Mouse (Mus musculus): Measurements from ENCODE around the gene Rrnad1. TPM values are rescaled to one million over a fixed set of nuclear protein-coding genes. Genes with fewer than 3 reads are reported as not detected.

The Rrnad1 gene
- total and polyA plus RNA-seq, 3 experiments: 10.9 to 21.1 TPM; not detected in 1

DNA sequence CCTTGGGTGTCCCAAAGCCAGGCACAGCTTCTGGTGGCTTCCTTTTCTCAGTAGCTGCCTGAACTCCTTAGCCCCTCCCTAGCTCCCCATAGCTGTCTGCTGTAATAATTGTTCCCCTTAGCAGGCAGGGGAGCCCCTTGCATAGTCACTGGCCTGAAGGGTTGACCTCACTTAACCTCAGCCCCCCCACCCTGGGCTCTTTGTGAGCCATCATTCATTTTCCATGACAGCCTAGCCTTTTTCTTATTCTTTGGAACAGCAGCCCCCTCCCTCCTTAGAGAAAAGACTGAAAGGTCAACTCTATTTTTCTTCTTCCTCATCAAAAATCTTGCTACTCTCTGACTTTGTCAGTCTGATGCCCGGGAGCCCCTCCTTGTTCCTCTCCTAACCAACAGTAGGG, 28.4 kb upstream of the Rrnad1 start:
- TF ChIP-seq MAFK (IDR thresholded peaks at IDR 0.05; ENCODE audit: borderline replicate concordance, low read depth, low read length): no peak
- TF ChIP-seq ZKSCAN1 (IDR thresholded peaks at IDR 0.05; ENCODE audit: low read depth, low read length): no peak
- TF ChIP-seq HCFC1 (IDR thresholded peaks at IDR 0.05; ENCODE audit: low read depth, low read length): no peak
- TF ChIP-seq RCOR1 (IDR thresholded peaks at IDR 0.05; ENCODE audit: low read depth, low read length): no peak
- no peak for TF ChIP-seq USF2 (IDR thresholded peaks at IDR 0.05; ENCODE audit: borderline replicate concordance in 1 of 2, insufficient read depth in 1 of 2, low read depth in 1 of 2, low read length in 2 of 2)
- TF ChIP-seq GATA1 (IDR thresholded peaks at IDR 0.05; ENCODE audit: low read depth, low read length): no peak
- no peak for TF ChIP-seq E2F4 (IDR thresholded peaks at IDR 0.05; ENCODE audit: borderline replicate concordance, low read depth, low read length)
- TF ChIP-seq USF1 (IDR thresholded peaks at IDR 0.05; ENCODE audit: low read depth, low read length): no peak
- no peak for TF ChIP-seq CHD2 (IDR thresholded peaks at IDR 0.05; ENCODE audit: low read length)
- TF ChIP-seq MEF2A (IDR thresholded peaks at IDR 0.05; ENCODE audit: extremely low read depth, insufficient replicate concordance, low read depth, low read length, poor library complexity, severe bottlenecking): no peak
- no peak for TF ChIP-seq POLR2AphosphoS2 (IDR thresholded peaks at IDR 0.05; ENCODE audit: low read length)
- no peak for TF ChIP-seq CTCF (IDR thresholded peaks at IDR 0.05 in 2 of 3, conservative IDR thresholded peaks at IDR 0.05 in 1 of 3; ENCODE audit: control insufficient read depth in 1 of 3, insufficient read depth in 1 of 3, low read depth in 2 of 3, low read length in 3 of 3, poor library complexity in 1 of 3, severe bottlenecking in 1 of 3)
- TF ChIP-seq TCF12 (IDR thresholded peaks at IDR 0.05; ENCODE audit: low read depth, low read length): no peak
- no peak for TF ChIP-seq ELF1 (IDR thresholded peaks at IDR 0.05; ENCODE audit: low read depth, low read length)
- no peak for TF ChIP-seq NRF1 (IDR thresholded peaks at IDR 0.05; ENCODE audit: insufficient read depth, low read depth, low read length, poor library complexity, severe bottlenecking)
- no peak for TF ChIP-seq ZMIZ1 (IDR thresholded peaks at IDR 0.05; ENCODE audit: low read depth, low read length)
- TF ChIP-seq GABPA (IDR thresholded peaks at IDR 0.05; ENCODE audit: low read depth, low read length): no peak
- TF ChIP-seq UBTF (IDR thresholded peaks at IDR 0.05; ENCODE audit: borderline replicate concordance, insufficient read depth, low read depth, low read length): no peak
- Histone ChIP-seq H3K4me3 (ENCODE audit: control insufficient read depth in 1 of 2, insufficient read depth in 1 of 2, low read depth in 2 of 2, low read length in 2 of 2) (no peak overlapping the region), H3K9ac (ENCODE audit: control insufficient read depth, low read depth, low read length, poor library complexity, severe bottlenecking) (no peak overlapping the region), H3K4me1 (ENCODE audit: control insufficient read depth in 1 of 2, insufficient read depth in 2 of 2, low read length in 2 of 2) (peaks cover 0 to 10% of the 10 kb centered on the region in 2 experiments; a peak in 2 of 4 replicates), H3K9me3 (replicated peaks; ENCODE audit: insufficient read depth, low read length) (no peaks in the 10 kb centered on the region), H3K79me2 (ENCODE audit: control insufficient read depth, insufficient read depth, low read length, poor library complexity) (no peaks in the 10 kb centered on the region), H3K27me3 (ENCODE audit: control insufficient read depth in 1 of 2, insufficient read depth in 2 of 2, low read length in 2 of 2) (no peaks in the 10 kb centered on the region), H3K27ac (ENCODE audit: control insufficient read depth, low read depth, low read length) (no peak overlapping the region), H3K36me3 (ENCODE audit: control insufficient read depth in 1 of 2, insufficient read depth in 2 of 2, low read length in 2 of 2) (no peaks in the 10 kb centered on the region)
- DNase-seq (ENCODE audit: low read depth, low spot score): no peak

DNA sequence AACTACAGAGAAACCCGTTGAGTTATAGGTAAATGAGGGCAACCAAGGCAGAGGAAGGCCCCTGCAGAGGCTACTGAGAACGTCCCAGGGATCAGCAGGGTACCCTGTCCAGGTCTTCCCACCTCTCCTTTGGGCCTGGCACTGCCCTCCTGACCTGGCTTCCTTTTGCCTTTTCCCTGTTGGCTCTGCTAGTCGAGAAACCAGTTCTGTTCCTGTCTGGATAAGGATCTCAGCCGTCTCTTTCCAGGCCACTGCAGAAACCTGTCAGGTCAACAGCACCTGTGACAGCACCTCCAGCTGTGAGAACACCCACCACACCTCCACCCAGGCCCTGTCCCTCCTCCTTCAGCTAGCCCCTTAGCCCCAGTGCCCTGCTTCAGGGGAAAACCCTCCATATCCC, 28.0 kb upstream of the Rrnad1 start:
- DNase-seq (ENCODE audit: low read depth, low spot score): no peak
- Histone ChIP-seq H3K79me2 (ENCODE audit: control insufficient read depth, insufficient read depth, low read length, poor library complexity) (no peaks in the 10 kb centered on the region), H3K36me3 (ENCODE audit: control insufficient read depth in 1 of 2, insufficient read depth in 2 of 2, low read length in 2 of 2) (no peaks in the 10 kb centered on the region), H3K9me3 (replicated peaks; ENCODE audit: insufficient read depth, low read length) (no peaks in the 10 kb centered on the region), H3K4me3 (ENCODE audit: control insufficient read depth in 1 of 2, insufficient read depth in 1 of 2, low read depth in 2 of 2, low read length in 2 of 2) (no peak overlapping the region), H3K27ac (ENCODE audit: control insufficient read depth, low read depth, low read length) (no peak overlapping the region), H3K9ac (ENCODE audit: control insufficient read depth, low read depth, low read length, poor library complexity, severe bottlenecking) (no peak overlapping the region), H3K27me3 (ENCODE audit: control insufficient read depth in 1 of 2, insufficient read depth in 2 of 2, low read length in 2 of 2) (no peaks in the 10 kb centered on the region), H3K4me1 (ENCODE audit: control insufficient read depth in 1 of 2, insufficient read depth in 2 of 2, low read length in 2 of 2) (peaks cover 0 to 10% of the 10 kb centered on the region in 2 experiments; a peak in 2 of 4 replicates)
- TF ChIP-seq RAD21 (IDR thresholded peaks at IDR 0.05; ENCODE audit: low read depth, low read length) (no peak), POLR2A (IDR thresholded peaks at IDR 0.05; ENCODE audit: control insufficient read depth in 1 of 2, insufficient read depth in 1 of 2, low read depth in 1 of 2, low read length in 2 of 2, poor library complexity in 1 of 2) (no peak), ZMIZ1 (IDR thresholded peaks at IDR 0.05; ENCODE audit: low read depth, low read length) (no peak), ETS1 (IDR thresholded peaks at IDR 0.05; ENCODE audit: low read depth, low read length) (no peak)
